Mouse (Mus musculus) liver, adult 2 months (tissue): ENCODE data around the gene Cbarp. TPM values are rescaled to one million over a fixed set of nuclear protein-coding genes. Genes with fewer than 3 reads are reported as not detected.
"Not testable (repeated sequence)": the region's sequence is repeated elsewhere in the genome, so short reads cannot be mapped to it uniquely, and the experiment has no call there.

Source experiments
- DNase-seq: peaks from one replicate; pipeline ENCODE4 v3.0.0-alpha.2; 2011; ENCODE audit warnings: low read depth, low spot score; ENCODE audit errors: extremely low read depth
- H3K27ac ChIP-seq: fragments of 200-500 bp; replicated peaks from 2 replicates; pipeline ENCODE4 v1.5.1; 2012; ENCODE audit warnings: low read depth, mild to moderate bottlenecking, control low read depth, inconsistent platforms, low read length; ENCODE audit not compliant: insufficient read depth
- H3K27me3 ChIP-seq: fragments of 200-500 bp; 2 replicates; pipeline ENCODE4 v1.6.1; 2012; ENCODE audit warnings: mild to moderate bottlenecking, moderate library complexity, low read length, inconsistent platforms; ENCODE audit not compliant: control insufficient read depth, insufficient read depth
- H3K36me3 ChIP-seq: fragments of 200-500 bp; 2 replicates; pipeline ENCODE4 v1.6.1; 2012; ENCODE audit warnings: low read length, inconsistent platforms; ENCODE audit not compliant: control insufficient read depth, insufficient read depth
- H3K4me1 ChIP-seq: fragments of 200-500 bp; 2 replicates; pipeline ENCODE4 v1.6.1; 2011; ENCODE audit warnings: low read length; ENCODE audit not compliant: control insufficient read depth, insufficient read depth
- H3K4me3 ChIP-seq: fragments of 200-500 bp; 2 replicates; pipeline ENCODE4 v1.5.1; 2011; ENCODE audit warnings: low read depth, mild to moderate bottlenecking, control low read depth, low read length, moderate library complexity; ENCODE audit not compliant: insufficient read depth
- H3K79me2 ChIP-seq: fragments of 200-500 bp; 2 replicates; pipeline ENCODE4 v1.6.1; 2012; ENCODE audit warnings: inconsistent platforms, mild to moderate bottlenecking, low read length, moderate library complexity; ENCODE audit not compliant: control insufficient read depth, insufficient read depth
- H3K9ac ChIP-seq: fragments of 200-500 bp; 2 replicates; pipeline ENCODE4 v1.6.1; 2012; ENCODE audit warnings: low read depth, mild to moderate bottlenecking, control low read depth, inconsistent platforms, low read length
- CTCF ChIP-seq: fragments of 200-500 bp; IDR thresholded peaks from 2 replicates; pipeline ENCODE4 v1.5.1; 2011; ENCODE audit warnings: low read depth, low read length, control low read depth
- POLR2A ChIP-seq: fragments of 200-500 bp; IDR thresholded peaks from 2 replicates; pipeline ENCODE4 v1.6.1; 2011; ENCODE audit warnings: low read length, control low read depth; ENCODE audit not compliant: insufficient read depth; ENCODE audit errors: extremely low read depth
- WGBS: fragments of 180-500 bp; shearing (Covaris S2); methylation state at CpG from one replicate; pipeline ENCODE4 v1.1.7; 2018; 5-methylcytosine and 5-hydroxymethylcytosine counted together
- polyA plus RNA-seq: library from polyadenylated mRNA; depleted of rRNA; stranded (reverse); fragments of >200 nt; gene quantifications from 2 replicates; pipeline ENCODE4 v1.2.3, GENCODE M21; 2012
- total RNA-seq: library from RNA; depleted of rRNA; stranded (reverse); fragments of >200 nt; gene quantifications from 2 replicates; pipeline ENCODE4 v1.2.3, GENCODE M21; 2014

Gene Cbarp
- total and polyA plus RNA-seq, 2 experiments: 0.55 to 1.2 TPM

DNA sequence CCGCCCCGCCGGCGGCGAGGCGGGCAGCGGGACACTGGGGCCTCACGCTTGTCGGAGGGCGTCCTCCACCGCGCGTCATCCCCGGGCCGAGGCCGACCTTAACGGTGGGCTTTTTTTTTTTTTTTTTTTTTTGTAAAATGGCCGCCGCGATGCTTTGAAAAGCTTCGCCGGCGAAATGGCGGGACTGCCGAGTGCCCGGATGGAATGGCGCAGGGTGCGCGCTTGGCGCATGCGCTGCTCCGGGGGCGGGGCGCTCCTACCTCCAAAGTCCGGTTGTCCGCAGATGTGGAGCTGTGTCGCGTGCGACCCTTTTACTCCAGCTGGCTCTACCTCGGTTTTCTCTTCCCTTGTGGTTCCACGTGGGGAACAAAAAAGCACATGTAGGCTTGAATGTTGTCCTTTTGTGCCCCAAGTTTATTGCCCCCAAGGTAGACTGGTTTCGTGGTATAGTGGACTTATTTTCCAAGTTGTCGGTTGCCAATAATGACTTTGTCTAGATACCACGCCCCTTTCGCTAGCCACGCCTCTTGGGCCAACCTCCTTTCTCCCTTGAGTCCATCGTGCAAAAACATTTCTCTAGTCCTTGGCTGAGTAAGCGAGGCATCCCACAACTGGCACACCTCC is 27.5 kb upstream of the Cbarp start:
- peaks cover 5% of the 10 kb centered on the region for H3K4me1 ChIP-seq
- peaks cover 6% of the 10 kb centered on the region; the same call in 1 of the 2 replicates for H3K79me2 ChIP-seq
- peak; percentile 89 for DNase-seq
- no peak for TF ChIP-seq CTCF
- TF ChIP-seq POLR2A: no peak
- 0% methylated on average over 48 of the region's 48 CpGs for WGBS
- peak overlapping the region; percentile 85 for H3K27ac ChIP-seq
- peak overlapping the region; percentile 78 for H3K4me3 ChIP-seq
- peak overlapping the region; percentile 92 for H3K9ac ChIP-seq
- no peaks in the 10 kb centered on the region for H3K27me3 ChIP-seq
- H3K36me3 ChIP-seq: peaks cover 6% of the 10 kb centered on the region

DNA sequence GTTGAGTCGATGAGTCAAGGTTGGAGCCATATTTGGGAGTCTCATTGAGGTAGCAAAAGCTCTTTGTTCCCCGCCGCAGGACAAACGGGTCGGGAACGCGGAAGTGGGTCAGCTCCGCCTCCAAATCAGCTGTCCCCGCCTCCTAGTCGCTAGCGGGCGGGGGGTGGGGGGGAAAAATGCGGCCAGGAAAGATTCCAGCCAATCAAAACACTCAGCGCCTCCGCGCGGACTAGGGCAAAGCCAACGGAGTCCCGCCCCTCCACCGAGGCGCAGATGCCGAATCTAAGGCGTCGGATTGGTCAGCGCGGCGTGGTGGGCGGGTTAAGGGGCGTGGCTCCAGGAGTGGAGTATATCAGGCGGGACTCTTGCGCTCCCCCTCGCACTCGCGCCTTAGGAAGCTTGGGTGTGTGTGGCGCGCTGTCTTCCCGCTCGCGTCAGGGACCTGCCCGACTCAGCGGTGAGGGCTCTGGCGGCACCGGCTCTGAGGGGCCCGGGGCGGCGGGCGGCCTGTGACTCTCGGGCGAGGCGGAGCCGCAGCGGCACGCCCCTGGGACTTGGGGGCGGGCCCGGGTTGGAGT is 26.9 kb upstream of the Cbarp start:
- peaks cover 6% of the 10 kb centered on the region for H3K36me3 ChIP-seq
- H3K4me1 ChIP-seq: peaks cover 5% of the 10 kb centered on the region
- peak; percentile 90 for DNase-seq
- WGBS: under 1% methylated on average over 46 of the region's 55 CpGs
- TF ChIP-seq CTCF: no peak
- TF ChIP-seq POLR2A: no peak
- peak overlapping the region; percentile 78 for H3K4me3 ChIP-seq
- peak overlapping the region; percentile 92 for H3K9ac ChIP-seq
- H3K27ac ChIP-seq: peak overlapping the region; percentile 85
- no peaks in the 10 kb centered on the region for H3K27me3 ChIP-seq
- H3K79me2 ChIP-seq: peaks cover 6% of the 10 kb centered on the region; the same call in 1 of the 2 replicates

DNA sequence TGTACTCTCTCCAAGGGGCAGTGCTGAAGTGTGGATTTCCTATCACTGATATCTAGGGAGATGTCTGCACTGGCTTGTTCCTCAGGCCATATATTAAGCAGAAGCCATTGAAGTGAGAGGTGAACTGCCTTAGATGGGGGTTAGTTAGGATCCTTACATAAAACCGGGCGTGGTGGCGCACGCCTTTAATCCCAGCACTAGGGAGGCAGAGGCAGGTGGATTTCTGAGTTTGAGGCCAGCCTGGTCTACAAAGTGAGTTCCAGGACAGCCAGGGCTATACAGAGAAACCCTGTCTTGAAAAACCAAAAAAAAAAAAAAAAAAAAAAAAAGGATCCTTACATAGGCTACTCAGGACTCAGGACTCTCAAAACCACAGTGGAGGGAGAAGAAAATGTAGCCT is 25.5 kb upstream of the Cbarp start:
- not testable (repeated sequence) for H3K27me3 ChIP-seq, H3K4me3 ChIP-seq, H3K36me3 ChIP-seq, H3K4me1 ChIP-seq, H3K79me2 ChIP-seq, DNase-seq, H3K27ac ChIP-seq, H3K9ac ChIP-seq
- WGBS: 95% methylated on average over 4 of the region's 4 CpGs

DNA sequence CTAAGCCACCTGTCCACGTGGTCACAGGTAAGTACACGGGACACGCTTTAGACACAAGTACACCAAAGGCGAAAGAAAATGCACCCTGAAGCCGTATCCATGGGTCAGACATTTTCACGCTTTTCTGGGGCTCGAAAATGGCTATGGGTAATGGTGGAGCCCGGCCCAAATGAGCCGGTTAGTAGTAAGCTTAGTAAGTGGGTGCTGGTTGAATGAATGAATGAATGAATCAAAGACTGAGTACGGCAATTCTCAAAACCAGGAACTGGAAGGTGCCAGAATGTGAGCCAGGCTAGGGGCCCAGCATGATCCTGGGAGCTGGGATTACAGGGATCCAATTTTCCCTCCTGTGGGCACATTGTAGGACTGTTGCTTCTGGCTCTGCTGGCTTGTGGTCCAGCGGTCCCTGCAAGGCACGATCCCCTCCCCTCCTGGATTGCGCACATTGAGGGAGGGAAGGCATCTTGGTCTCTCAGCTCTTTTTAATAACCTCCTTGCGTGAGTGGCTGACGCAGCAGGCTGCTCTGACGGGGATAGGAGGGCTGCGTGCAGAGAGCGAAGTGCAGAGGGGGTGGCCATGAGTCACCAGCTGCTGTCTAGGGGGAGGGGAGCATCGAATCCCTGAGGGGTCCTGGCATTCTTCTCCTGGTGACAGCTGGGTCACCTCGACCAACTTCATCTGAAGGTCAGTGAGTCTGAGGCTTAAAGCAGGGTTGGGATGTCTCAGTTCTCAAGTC is 24.9 kb upstream of the Cbarp start, which contains the start of gene Cirbp:
TSS of gene Cirbp (plus strand) at position 594 of the 737 bp plus-strand sequence.
- DNase-seq: no peak
- no peaks in the 10 kb centered on the region for H3K27me3 ChIP-seq
- TF ChIP-seq CTCF: no peak
- H3K9ac ChIP-seq: peak within 1 kb of the TSS; percentile 55
- peaks cover 8% of the 10 kb centered on the region for H3K4me1 ChIP-seq
- H3K36me3 ChIP-seq: no peaks in the 10 kb centered on the region; the same call in none of the 2 replicates
- 26% methylated on average over 20 of the region's 20 CpGs for WGBS
- peaks cover 6% of the 10 kb centered on the region; the same call in 1 of the 2 replicates for H3K79me2 ChIP-seq
- H3K27ac ChIP-seq: peak within 1 kb of the TSS; percentile 51
- peak within 1 kb of the TSS; percentile 32; the same call in 1 of the 2 replicates for H3K4me3 ChIP-seq

DNA sequence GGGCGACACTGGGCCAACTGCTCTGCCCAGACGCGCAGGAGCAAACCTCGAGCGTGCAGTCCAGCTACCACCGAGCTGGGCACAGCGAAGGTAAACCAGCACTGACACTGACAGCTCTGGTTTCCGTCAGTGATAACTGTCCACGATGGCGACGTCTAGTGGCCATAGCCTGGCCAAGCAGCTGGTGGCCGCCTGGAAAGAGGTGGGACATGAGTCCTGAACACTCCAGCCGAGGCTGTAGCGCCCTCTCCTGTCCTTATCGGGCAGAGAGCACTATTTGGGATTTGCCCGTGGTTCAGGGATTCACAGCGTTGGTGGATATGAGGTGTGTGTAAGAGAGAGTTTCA is 24.3 kb upstream of the Cbarp start:
- peak overlapping the region; percentile 51 for H3K27ac ChIP-seq
- no peaks in the 10 kb centered on the region for H3K27me3 ChIP-seq
- under 1% methylated on average over 17 of the region's 17 CpGs for WGBS
- H3K36me3 ChIP-seq: no peaks in the 10 kb centered on the region; the same call in 1 of the 2 replicates
- TF ChIP-seq POLR2A (no peak), CTCF (no peak)
- peaks cover 13% of the 10 kb centered on the region for H3K4me1 ChIP-seq
- 0 out of 2 replicates have a peak, but pooled peaks cover under 1% of the 10 kb centered on the region for H3K79me2 ChIP-seq
- peak overlapping the region; percentile 32; the same call in 1 of the 2 replicates for H3K4me3 ChIP-seq
- DNase-seq: peak; percentile 88
- H3K9ac ChIP-seq: peak overlapping the region; percentile 55
